Mouse (Mus musculus) myocyte (in vitro differentiated cells): Measurements from ENCODE around the gene Wdr19.

Experiments
- E2F4 ChIP-seq: IDR thresholded peaks from one replicate; pipeline ENCODE4 v1.6.1; 2011; ENCODE audit warnings: mild to moderate bottlenecking, control low read depth, moderate library complexity; ENCODE audit not compliant: insufficient read depth
- MAX ChIP-seq: IDR thresholded peaks from one replicate; pipeline ENCODE4 v1.6.1; 2011; ENCODE audit warnings: low read depth, mild to moderate bottlenecking, control low read depth
- POLR2A ChIP-seq: IDR thresholded peaks from one replicate; pipeline ENCODE4 v1.6.1; 2011; ENCODE audit warnings: low read depth, mild to moderate bottlenecking, control low read depth, moderate library complexity; ENCODE audit not compliant: insufficient read length
- POLR2AphosphoS2 ChIP-seq: IDR thresholded peaks from one replicate; pipeline ENCODE4 v1.6.1; 2011; ENCODE audit warnings: low read depth, control low read depth; ENCODE audit not compliant: insufficient read length
- REST ChIP-seq: IDR thresholded peaks from one replicate; pipeline ENCODE4 v1.6.1; 2011; ENCODE audit warnings: mild to moderate bottlenecking, control low read depth, moderate library complexity; ENCODE audit not compliant: insufficient read depth, insufficient read length
- SRF ChIP-seq: IDR thresholded peaks from one replicate; pipeline ENCODE4 v1.6.1; 2011; ENCODE audit warnings: low read depth; ENCODE audit not compliant: control insufficient read depth, insufficient read length
- TCF3 ChIP-seq: IDR thresholded peaks from one replicate; pipeline ENCODE4 v1.6.1; 2011; ENCODE audit warnings: low read depth, control low read depth; ENCODE audit not compliant: insufficient read length
- USF1 ChIP-seq: IDR thresholded peaks from one replicate; pipeline ENCODE4 v1.6.1; 2011; ENCODE audit warnings: low read depth, mild to moderate bottlenecking, control low read depth, moderate library complexity

DNA sequence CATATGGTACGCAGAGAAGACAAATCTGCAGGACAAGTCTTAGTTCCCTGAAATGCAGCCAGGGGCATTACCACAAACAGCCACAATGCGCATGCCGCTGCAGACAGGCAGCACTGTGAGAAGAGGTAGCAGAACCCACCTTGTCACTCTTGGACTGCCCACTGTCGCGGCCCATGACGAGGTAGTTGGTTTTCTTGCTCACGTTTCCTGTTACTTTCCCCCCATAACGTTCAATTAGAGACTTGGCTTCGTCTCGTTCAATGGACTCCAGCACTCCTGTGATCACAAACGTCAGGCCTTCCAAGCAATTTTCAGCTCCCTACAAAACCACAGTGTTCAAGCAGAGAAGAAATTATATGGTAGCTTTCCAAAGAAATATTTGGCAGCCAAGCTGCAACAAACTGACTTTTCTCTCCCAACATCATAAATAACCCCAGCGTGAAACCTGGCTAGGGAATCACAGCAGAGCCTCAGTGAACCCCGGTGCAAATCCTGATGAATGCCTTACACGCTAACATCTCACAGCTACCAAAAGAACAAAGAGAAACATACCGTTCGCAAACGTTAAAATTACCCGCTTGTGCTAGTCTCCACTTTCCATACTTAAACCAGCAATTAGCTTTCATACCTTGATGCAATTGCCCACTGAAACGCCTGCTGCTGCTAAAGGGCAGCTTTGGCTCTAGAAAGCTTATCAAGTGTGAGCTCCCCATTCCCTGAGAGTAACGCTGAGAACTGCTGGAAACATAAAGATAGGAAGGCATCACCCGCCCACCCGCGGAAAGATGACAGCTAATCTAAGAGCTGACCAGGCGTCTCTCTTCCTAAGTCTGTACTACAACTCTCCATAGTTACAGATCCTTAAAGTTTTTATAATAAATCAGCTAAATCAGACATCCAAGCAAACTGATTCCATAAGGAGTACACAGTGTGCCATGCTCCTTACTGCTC is 88.5 kb downstream of the Wdr19 start:
- TF ChIP-seq POLR2A (no peak), USF1 (no peak), POLR2AphosphoS2 (no peak), E2F4 (no peak), MAX (no peak), TCF3 (no peak), SRF (no peak), REST (no peak)
